Mouse (Mus musculus) splenic B cell, adult 2 months (primary cell): Measurements from ENCODE around the gene Nxpe4.

Source experiments
- DNase-seq: peaks from one replicate; pipeline ENCODE4 v3.0.0-alpha.2; 2011; ENCODE audit warnings: low read depth, low spot score
- H3K27me3 ChIP-seq: 2 replicates; pipeline ENCODE4 v1.6.1; 2012; ENCODE audit warnings: mild to moderate bottlenecking, low read length, moderate library complexity, mixed read lengths; ENCODE audit not compliant: control insufficient read depth, poor library complexity, insufficient read depth, severe bottlenecking
- H3K36me3 ChIP-seq: 2 replicates; pipeline ENCODE4 v1.6.1; 2012; ENCODE audit warnings: mild to moderate bottlenecking, low read length, moderate library complexity, mixed read lengths; ENCODE audit not compliant: control insufficient read depth, poor library complexity, insufficient read depth, severe bottlenecking

The Nxpe4 gene

GRCm38 (mm10) chr9:48423256-48423655 is 261.4 kb downstream of the Nxpe4 start:
- Histone ChIP-seq H3K27me3 (no peaks in the 10 kb centered on the region), H3K36me3 (0 out of 2 replicates have a peak, but pooled peaks cover 1% of the 10 kb centered on the region)
- DNase-seq = peak; percentile 17

GRCm38 (mm10) chr9:48427176-48427575 is 265.4 kb downstream of the Nxpe4 start:
- DNase-seq = no peak
- Histone ChIP-seq H3K27me3 (no peaks in the 10 kb centered on the region), H3K36me3 (0 out of 2 replicates have a peak, but pooled peaks cover 1% of the 10 kb centered on the region)

- peak; percentile 57 for DNase-seq
- Histone ChIP-seq H3K27me3 (no peaks in the 10 kb centered on the region), H3K36me3 (no peaks in the 10 kb centered on the region)
Observed at GRCm38 (mm10) chr9:48432449-48432848, 270.6 kb downstream of the Nxpe4 start.

- Histone ChIP-seq H3K27me3 (no peaks in the 10 kb centered on the region), H3K36me3 (no peaks in the 10 kb centered on the region; the same call in 1 of the 2 replicates)
- DNase-seq = peak; percentile 72
Observed at GRCm38 (mm10) chr9:48443873-48444272, 282.1 kb downstream of the Nxpe4 start.

GRCm38 (mm10) chr9:48444821-48445220 is 283.0 kb downstream of the Nxpe4 start:
- DNase-seq = peak; percentile 64
- H3K36me3 ChIP-seq = no peaks in the 10 kb centered on the region; the same call in 1 of the 2 replicates
- no peaks in the 10 kb centered on the region for H3K27me3 ChIP-seq

- peak; percentile 74 for DNase-seq
- H3K36me3 ChIP-seq = no peaks in the 10 kb centered on the region; the same call in 1 of the 2 replicates
- no peaks in the 10 kb centered on the region for H3K27me3 ChIP-seq
Observed at GRCm38 (mm10) chr9:48447783-48448209, 286.0 kb downstream of the Nxpe4 start.
